Mouse (Mus musculus): Measurements from ENCODE around the gene Smchd1. TPM values are rescaled to one million over a fixed set of nuclear protein-coding genes. Genes with fewer than 3 reads are reported as not detected.

Smchd1 gene
- total RNA-seq, 1 experiment from 2014 or later, result 249 TPM

- ATAC-seq (replicated peaks in 1 of 2; ENCODE audit: insufficient read depth in 1 of 2, low FRiP score in 2 of 2, low TSS enrichment in 1 of 2, low read depth in 1 of 2, poor library complexity in 2 of 2, severe bottlenecking in 2 of 2), result peak; percentile 38 to 81; a peak in 1 of 4 replicates
Observed at GRCm38 (mm10) chr17:71299879-71300278, 175.3 kb downstream of the Smchd1 start.

GRCm38 (mm10) chr17:71294570-71294969 is 180.6 kb downstream of the Smchd1 start:
- peak in 1 of 2 experiments; percentile 36; a peak in 1 of 4 replicates for ATAC-seq (replicated peaks in 1 of 2; ENCODE audit: insufficient read depth in 1 of 2, low FRiP score in 2 of 2, low TSS enrichment in 1 of 2, low read depth in 1 of 2, poor library complexity in 2 of 2, severe bottlenecking in 2 of 2)

Other genes with a start within 250 kb of the Smchd1 start
- 13.1 and 21.3 TPM in 2 replicates for gene Emilin2, start 163.4 kb downstream of the Smchd1 start, total RNA-seq (2017)
- gene Gm4707, start 15.4 kb downstream of the Smchd1 start, total RNA-seq (2017), result 6.1 and 10.0 TPM in 2 replicates
- 70.4 and 77.5 TPM in 2 replicates for gene Ndc80, start 51.5 kb upstream of the Smchd1 start, total RNA-seq (2017)
- gene Spdya, start 76.7 kb upstream of the Smchd1 start, total RNA-seq (2017), result not detected in 2 replicates
- 292 and 334 TPM in 2 replicates for gene Wdr43, start 140.6 kb upstream of the Smchd1 start, total RNA-seq (2017)
- gene Togaram2, start 197.9 kb upstream of the Smchd1 start, total RNA-seq (2017), result not detected in 2 replicates